Mouse (Mus musculus) testis, adult 2 months (tissue): ENCODE measurements around the gene Lcn9. TPM values are rescaled to one million over a fixed set of nuclear protein-coding genes. Genes with fewer than 3 reads are reported as not detected.

Experiments used
- H3K27ac ChIP-seq: fragments of 200-500 bp; 2 replicates; pipeline ENCODE4 v1.5.1; 2012; ENCODE audit warnings: low read depth, low read length; ENCODE audit not compliant: control insufficient read depth, insufficient read depth
- H3K27me3 ChIP-seq: fragments of 200-500 bp; 2 replicates; pipeline ENCODE4 v1.6.1; 2012; ENCODE audit warnings: mild to moderate bottlenecking, low read length, moderate library complexity; ENCODE audit not compliant: control insufficient read depth, insufficient read depth
- H3K36me3 ChIP-seq: fragments of 200-500 bp; 2 replicates; pipeline ENCODE4 v1.6.1; 2012; ENCODE audit warnings: mild to moderate bottlenecking, low read length; ENCODE audit not compliant: control insufficient read depth, insufficient read depth
- H3K4me1 ChIP-seq: fragments of 200-500 bp; 2 replicates; pipeline ENCODE4 v1.6.1; 2012; ENCODE audit warnings: low read length; ENCODE audit not compliant: control insufficient read depth, insufficient read depth
- H3K4me3 ChIP-seq: fragments of 200-500 bp; 2 replicates; pipeline ENCODE4 v1.5.1; 2012; ENCODE audit warnings: low read depth, mild to moderate bottlenecking, low read length, moderate library complexity, mixed read lengths; ENCODE audit not compliant: control insufficient read depth
- CTCF ChIP-seq: fragments of 200-500 bp; IDR thresholded peaks from 2 replicates; pipeline ENCODE4 v1.5.1; 2012; ENCODE audit warnings: low read depth, mild to moderate bottlenecking, inconsistent platforms, low read length, moderate library complexity; ENCODE audit not compliant: control insufficient read depth, insufficient read depth, insufficient replicate concordance
- POLR2A ChIP-seq: fragments of 200-500 bp; IDR thresholded peaks from 2 replicates; pipeline ENCODE4 v1.6.1; 2012; ENCODE audit warnings: low read depth, mild to moderate bottlenecking, inconsistent platforms, low read length, moderate library complexity; ENCODE audit not compliant: control insufficient read depth
- polyA plus RNA-seq: library from polyadenylated mRNA; depleted of rRNA; stranded (reverse); fragments of >200 nt; gene quantifications from 2 replicates; pipeline ENCODE4 v1.2.3, GENCODE M21; 2012; rRNA removed

Gene Lcn9
- polyA plus RNA-seq, 1 experiment: not detected

DNA sequence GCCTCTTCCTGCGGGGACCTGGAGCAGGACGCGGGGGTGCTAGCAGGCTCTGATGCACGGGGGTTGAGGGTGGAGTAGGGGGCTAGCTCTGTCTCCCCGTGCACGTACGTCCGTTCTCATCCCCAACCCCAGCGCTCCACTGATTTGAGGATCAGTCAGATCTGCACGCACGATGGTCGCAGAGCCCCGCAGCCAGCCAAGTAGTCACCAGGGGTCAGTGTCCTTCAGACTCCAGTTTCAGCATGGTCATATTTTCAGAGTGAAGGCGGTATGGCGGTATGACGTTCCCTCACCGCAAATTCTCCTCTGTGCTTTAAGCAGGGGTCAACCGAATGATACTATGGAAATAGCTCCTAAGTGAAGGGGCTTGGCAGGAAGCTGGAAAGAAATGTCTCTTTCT, 41.3 kb downstream of the Lcn9 start:
- H3K4me1 ChIP-seq: peaks cover 27% of the 10 kb centered on the region
- H3K4me3 ChIP-seq: peak overlapping the region; percentile 51
- no peaks in the 10 kb centered on the region for H3K27me3 ChIP-seq
- no peaks in the 10 kb centered on the region for H3K36me3 ChIP-seq
- no peak overlapping the region for H3K27ac ChIP-seq
- TF ChIP-seq CTCF: no peak
- TF ChIP-seq POLR2A: no peak

DNA sequence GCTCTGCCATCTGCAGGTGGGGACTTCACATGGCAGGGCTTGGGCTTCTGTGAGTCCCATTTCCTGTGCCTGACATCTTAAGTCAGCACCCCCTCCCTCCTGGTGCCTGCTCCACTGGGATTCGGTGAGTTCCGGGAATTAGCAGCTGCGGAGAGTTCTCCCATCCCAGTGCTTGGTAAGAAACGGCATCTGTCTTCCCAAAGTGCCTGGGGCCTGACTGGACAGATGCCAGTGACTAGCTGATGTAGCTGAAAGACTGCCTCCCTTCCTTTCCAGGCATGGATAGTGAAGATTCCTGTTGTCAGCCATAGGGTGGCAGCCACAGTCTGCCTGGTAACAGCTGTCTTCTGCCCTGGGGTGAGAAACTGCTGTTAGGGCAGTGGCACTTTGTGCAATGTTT, 42.5 kb downstream of the Lcn9 start:
- H3K27ac ChIP-seq: no peak overlapping the region
- H3K4me1 ChIP-seq: peaks cover 27% of the 10 kb centered on the region
- no peak overlapping the region for H3K4me3 ChIP-seq
- no peaks in the 10 kb centered on the region for H3K36me3 ChIP-seq
- TF ChIP-seq POLR2A (no peak), CTCF (peak; percentile 28; the same call in 1 of the 2 replicates)
- no peaks in the 10 kb centered on the region for H3K27me3 ChIP-seq

DNA sequence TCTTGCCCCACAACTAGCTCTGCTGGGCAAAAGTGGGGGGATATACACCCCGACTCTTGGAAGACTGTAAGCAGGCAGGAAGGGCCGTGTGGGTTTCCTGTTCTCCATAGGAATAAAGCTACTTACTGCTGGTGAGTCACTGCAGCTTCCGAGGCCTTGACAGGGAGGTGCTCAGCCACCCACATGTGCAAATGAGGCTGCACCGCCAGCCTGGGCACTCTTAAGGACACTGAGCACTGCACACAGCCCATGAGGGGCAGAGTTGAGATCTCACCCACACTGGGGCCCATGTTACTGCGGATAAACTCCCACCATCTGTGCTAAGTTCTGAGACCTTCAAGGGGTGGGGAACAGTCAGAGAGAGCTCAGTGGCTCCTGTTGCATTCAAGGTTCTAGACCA, 43.7 kb downstream of the Lcn9 start:
- H3K4me3 ChIP-seq: no peak overlapping the region
- H3K27me3 ChIP-seq: no peaks in the 10 kb centered on the region
- peaks cover 27% of the 10 kb centered on the region for H3K4me1 ChIP-seq
- TF ChIP-seq POLR2A: no peak
- TF ChIP-seq CTCF: no peak
- no peaks in the 10 kb centered on the region for H3K36me3 ChIP-seq
- no peak overlapping the region for H3K27ac ChIP-seq

Other genes with a start within 250 kb of the Lcn9 start
- 1.7 and 8.5 TPM in 2 replicates for gene Mamdc4, start 248.3 kb upstream of the Lcn9 start, polyA plus RNA-seq
- gene Phpt1, start 247.9 kb upstream of the Lcn9 start, polyA plus RNA-seq: 102 and 112 TPM in 2 replicates
- gene Ajm1, start 241.4 kb upstream of the Lcn9 start, polyA plus RNA-seq: 0.11 and 0.19 TPM in 2 replicates
- gene Rabl6, start 214.6 kb upstream of the Lcn9 start, polyA plus RNA-seq: 40.9 and 46.2 TPM in 2 replicates
- 101 and 107 TPM in 2 replicates for gene Ccdc183, start 205.5 kb upstream of the Lcn9 start, polyA plus RNA-seq
- gene Tmem141, start 201.1 kb upstream of the Lcn9 start, polyA plus RNA-seq: 24.0 and 26.8 TPM in 2 replicates
- gene Fcna, start 195.1 kb upstream of the Lcn9 start, polyA plus RNA-seq: 0.07 and 0.54 TPM in 2 replicates
- not detected in 2 replicates for gene Lcn8, start 170.0 kb upstream of the Lcn9 start, polyA plus RNA-seq
- not detected in 2 replicates for gene Lcn5, start 165.2 kb upstream of the Lcn9 start, polyA plus RNA-seq
- gene Lcn6, start 146.4 kb upstream of the Lcn9 start, polyA plus RNA-seq: not detected in 2 replicates
- gene Lcn10, start 140.4 kb upstream of the Lcn9 start, polyA plus RNA-seq: not detected in 2 replicates
- not detected in 2 replicates for gene Obp2a, start 123.1 kb upstream of the Lcn9 start, polyA plus RNA-seq
- gene Bmyc, start 116.4 kb upstream of the Lcn9 start, polyA plus RNA-seq: 6.3 and 6.4 TPM in 2 replicates
- gene Obp2b, start 86.1 kb upstream of the Lcn9 start, polyA plus RNA-seq: not detected in 2 replicates
- gene Lcn3, start 57.6 kb upstream of the Lcn9 start, polyA plus RNA-seq: not detected in 2 replicates
- gene Lcn11, start 46.1 kb upstream of the Lcn9 start, polyA plus RNA-seq: not detected in 2 replicates
- 14.4 and 17.0 TPM in 2 replicates for gene Gm13539, start 40.9 kb upstream of the Lcn9 start, polyA plus RNA-seq
- gene Glt6d1, start 7.3 kb upstream of the Lcn9 start, polyA plus RNA-seq: 55.2 and 62.6 TPM in 2 replicates
- 8.0 and 8.5 TPM in 2 replicates for gene Sohlh1, start 24.1 kb downstream of the Lcn9 start, polyA plus RNA-seq
- gene Kcnt1, start 40.6 kb downstream of the Lcn9 start, polyA plus RNA-seq: 6.8 and 7.8 TPM in 2 replicates
- gene Camsap1, start 160.1 kb downstream of the Lcn9 start, polyA plus RNA-seq: 108 and 125 TPM in 2 replicates
- gene Ubac1, start 198.6 kb downstream of the Lcn9 start, polyA plus RNA-seq: 65.1 and 71.2 TPM in 2 replicates